In the genomic region with DNA sequence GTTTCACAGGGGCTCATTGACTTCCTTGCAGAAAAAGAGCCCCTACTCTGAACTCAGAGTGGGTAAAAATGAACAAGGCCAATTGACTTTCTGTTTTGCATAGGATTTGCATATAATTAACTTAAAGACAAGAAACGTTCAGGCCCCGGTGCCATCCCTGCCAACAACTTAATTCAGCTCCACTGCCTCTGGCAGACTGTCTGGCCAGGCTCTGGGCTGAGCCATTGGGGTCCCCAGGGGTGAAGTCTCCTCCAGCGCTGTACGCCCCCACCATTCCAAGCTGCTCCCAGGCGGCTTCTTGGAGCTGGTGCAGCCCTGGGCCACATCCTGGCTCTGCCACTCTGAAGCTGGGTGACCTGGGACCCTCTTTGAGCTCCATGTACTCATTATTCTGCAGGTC, we compare ENCODE assay signal across 10 mouse cellular contexts. TPM values are rescaled to one million over a fixed set of nuclear protein-coding genes. Genes with fewer than 3 reads are reported as not detected.
DNase-seq lines count a peak whose midpoint lies in the region; ATAC-seq and TF ChIP-seq lines count a peak whose summit lies in the region.
"Had no signal": no experiment of that assay in that cellular context is flagged by ENCODE, and none has a peak within 500 bp of the region (broad histone marks: within the 10 kb centered on the region; RNA-seq: fewer than 3 reads in every experiment).

No protein-coding gene starts in this region.

- peak overlapping the region; percentile 88 for H3K27ac ChIP-seq in forebrain, postnatal 0 days (ENCODE audit: low read depth, low read length)
- H3K27ac ChIP-seq in midbrain, embryonic 13.5 days, result peak overlapping the region; percentile 96
- H3K27ac ChIP-seq in stomach, postnatal 0 days (replicated peaks), result no peak overlapping the region
- H3K27ac ChIP-seq: embryonic facial prominence, embryonic 15.5 days; kidney, postnatal 0 days; limb, embryonic 15.5 days had no signal

- 0 out of 2 replicates have a peak, but pooled peaks cover 4% of the 10 kb centered on the region for H3K27me3 ChIP-seq in E14TG2a.4 (ENCODE audit: insufficient read depth, low read length)
- H3K27me3 ChIP-seq in forebrain, postnatal 0 days (ENCODE audit: insufficient read depth, low read length), result no peaks in the 10 kb centered on the region
- H3K27me3 ChIP-seq in midbrain, embryonic 13.5 days, result peaks cover 6% of the 10 kb centered on the region; the same call in 1 of the 2 replicates
- no peaks in the 10 kb centered on the region; the same call in 1 of the 2 replicates for H3K27me3 ChIP-seq in stomach, postnatal 0 days (ENCODE audit: control insufficient read depth, insufficient read depth, low read length)

- no peak for TF ChIP-seq CTCF in E14TG2a.4 (conservative IDR thresholded peaks at IDR 0.05; ENCODE audit: low read length)
- no peak for TF ChIP-seq CTCF in forebrain, postnatal 0 days (IDR thresholded peaks at IDR 0.05; ENCODE audit: low read depth)
- no peak for TF ChIP-seq CTCF in stomach, postnatal 0 days (IDR thresholded peaks at IDR 0.05; ENCODE audit: low read depth)

- H3K9ac ChIP-seq in forebrain, postnatal 0 days, result no peak overlapping the region
- no peak overlapping the region for H3K9ac ChIP-seq in midbrain, embryonic 13.5 days (replicated peaks)
- H3K9ac ChIP-seq in stomach, postnatal 0 days (ENCODE audit: low read length), result no peak overlapping the region
- H3K9ac ChIP-seq: embryonic facial prominence, embryonic 15.5 days; limb, embryonic 15.5 days had no signal

- peak overlapping the region; percentile 69; the same call in 1 of the 2 replicates for H3K4me3 ChIP-seq in E14TG2a.4 (replicated peaks; ENCODE audit: low read length)
- H3K4me3 ChIP-seq in forebrain, postnatal 0 days (ENCODE audit: low read depth, low read length), result no peak overlapping the region
- no peak overlapping the region for H3K4me3 ChIP-seq in midbrain, embryonic 13.5 days (replicated peaks)
- H3K4me3 ChIP-seq in stomach, postnatal 0 days (ENCODE audit: low read depth, low read length), result no peak overlapping the region
- H3K4me3 ChIP-seq: embryonic facial prominence, embryonic 15.5 days; limb, embryonic 15.5 days had no signal

- peaks cover 81% of the 10 kb centered on the region for H3K4me1 ChIP-seq in E14TG2a.4 (replicated peaks; ENCODE audit: low read depth, low read length)
- H3K4me1 ChIP-seq in forebrain, postnatal 0 days (ENCODE audit: insufficient read depth), result peaks cover 18% of the 10 kb centered on the region
- peaks cover 56% of the 10 kb centered on the region for H3K4me1 ChIP-seq in midbrain, embryonic 13.5 days (replicated peaks)
- H3K4me1 ChIP-seq in stomach, postnatal 0 days (replicated peaks; ENCODE audit: control insufficient read depth, insufficient read depth), result 0 out of 2 replicates have a peak, but pooled peaks cover 2% of the 10 kb centered on the region

- peak overlapping the region; percentile 38 for H3K4me2 ChIP-seq in forebrain, postnatal 0 days (ENCODE audit: low read depth)
- peak overlapping the region; percentile 28 for H3K4me2 ChIP-seq in midbrain, embryonic 13.5 days (replicated peaks)
- no peak overlapping the region for H3K4me2 ChIP-seq in stomach, postnatal 0 days (replicated peaks; ENCODE audit: low read depth)
- H3K4me2 ChIP-seq: embryonic facial prominence, embryonic 15.5 days; limb, embryonic 15.5 days had no signal

- WGBS in forebrain, postnatal 0 days, result 21% methylated on average over 5 of the region's 5 CpGs
- 16% methylated on average over 5 of the region's 5 CpGs for WGBS in midbrain, embryonic 13.5 days
- WGBS in stomach, postnatal 0 days, result 69% methylated on average over 5 of the region's 5 CpGs

- peak; percentile 50 for ATAC-seq in forebrain, postnatal 0 days
- peak; percentile 62 for ATAC-seq in midbrain, embryonic 13.5 days
- no peak for ATAC-seq in stomach, postnatal 0 days (ENCODE audit: low FRiP score, low TSS enrichment)

- peaks cover 66% of the 10 kb centered on the region for H3K36me3 ChIP-seq in E14TG2a.4 (ENCODE audit: insufficient read depth, low read length)
- H3K36me3 ChIP-seq in forebrain, postnatal 0 days (ENCODE audit: insufficient read depth), result no peaks in the 10 kb centered on the region; the same call in 1 of the 2 replicates
- no peaks in the 10 kb centered on the region for H3K36me3 ChIP-seq in midbrain, embryonic 13.5 days
- no peaks in the 10 kb centered on the region for H3K36me3 ChIP-seq in stomach, postnatal 0 days (ENCODE audit: control insufficient read depth, insufficient read depth, low read length)
- H3K36me3 ChIP-seq: embryonic facial prominence, embryonic 15.5 days; limb, embryonic 15.5 days had no signal

- H3K9me3 ChIP-seq in E14TG2a.4 (ENCODE audit: low read length), result no peaks in the 10 kb centered on the region
- H3K9me3 ChIP-seq in forebrain, postnatal 0 days (ENCODE audit: low read length), result no peaks in the 10 kb centered on the region
- no peaks in the 10 kb centered on the region for H3K9me3 ChIP-seq in midbrain, embryonic 13.5 days
- no peaks in the 10 kb centered on the region for H3K9me3 ChIP-seq in stomach, postnatal 0 days (ENCODE audit: control insufficient read depth, low read length)
- H3K9me3 ChIP-seq: embryonic facial prominence, embryonic 15.5 days; limb, embryonic 15.5 days had no signal

- DNase-seq in cerebellum, adult 9-10 months, result peak; percentile 64
- peak; percentile 70 for DNase-seq in forebrain, postnatal 0 days
- DNase-seq in ovary, postnatal 36 days (ENCODE audit: low spot score), result no peak
- no peak for DNase-seq in stomach, postnatal 0 days (ENCODE audit: low spot score)
- no peak for DNase-seq in spleen, postnatal 4 days (ENCODE audit: low spot score in 2 of 2)

- no peak for TF ChIP-seq EP300 in stomach, postnatal 0 days (optimal IDR thresholded peaks at IDR 0.05)

RNA-seq across cellular contexts. Expression of a gene that starts 11.0 kb away (rescaled TPM):
- total RNA-seq in forebrain, postnatal 0 days (2014; rRNA removed), result 30.2 and 43.8 TPM in 2 replicates
- polyA plus RNA-seq in forebrain, postnatal 0 days (2015; fragmentation: Nextera tagmentation; extraction: Ambion mirVana), result 61.4 and 64.8 TPM in 2 replicates
- polyA plus RNA-seq in midbrain, embryonic 13.5 days (2015; fragmentation: Nextera tagmentation; extraction: Ambion mirVana), result 45.1 and 48.0 TPM in 2 replicates
- polyA plus RNA-seq in stomach, postnatal 0 days (2015; fragmentation: Nextera tagmentation; extraction: Ambion mirVana), result 37.7 and 41.1 TPM in 2 replicates

Comparison
In these comparisons a context has a peak if more than half of its experiments do, and no peak if none do; other contexts are left out.
1. DNase-seq: peak in cerebellum, adult 9-10 months (single experiment) and forebrain, postnatal 0 days (single experiment); none in ovary, postnatal 36 days (single experiment), stomach, postnatal 0 days (single experiment) and spleen, postnatal 4 days (0 of 2).